Mouse (Mus musculus): ENCODE results near the gene Cdk9. TPM values are rescaled to one million over a fixed set of nuclear protein-coding genes. Genes with fewer than 3 reads are reported as not detected.

The Cdk9 gene
- total RNA-seq, 2 experiments from 2014 or later: 115 to 121 TPM

DNA sequence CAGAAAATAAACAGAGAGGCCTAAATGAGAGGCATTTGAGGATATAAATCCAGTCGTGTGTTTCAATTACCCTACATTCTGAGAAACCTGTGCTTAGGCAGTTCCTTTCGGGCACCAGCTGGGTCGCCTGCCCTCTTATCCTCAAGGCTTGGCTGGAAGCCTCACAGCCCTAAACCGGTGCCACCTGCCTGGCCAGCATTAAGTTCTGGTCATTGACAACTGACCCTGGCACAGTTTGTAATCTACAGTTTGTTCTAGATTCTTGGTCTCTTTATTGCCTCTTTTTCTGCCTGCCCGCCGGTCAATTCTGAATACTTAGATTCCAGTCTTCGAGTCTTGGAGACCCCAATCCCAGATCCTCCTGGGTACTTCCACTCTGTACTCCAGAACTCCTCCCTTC, 19.6 kb downstream of the Cdk9 start:
- Histone ChIP-seq H3K4me3 (peak overlapping the region; percentile 87), H3K27ac (peak overlapping the region; percentile 97; the same call in 1 of the 2 replicates)
- no peak for DNase-seq (ENCODE audit: low spot score in 2 of 2)
- TF ChIP-seq CTCF (conservative IDR thresholded peaks at IDR 0.05): no peak

DNA sequence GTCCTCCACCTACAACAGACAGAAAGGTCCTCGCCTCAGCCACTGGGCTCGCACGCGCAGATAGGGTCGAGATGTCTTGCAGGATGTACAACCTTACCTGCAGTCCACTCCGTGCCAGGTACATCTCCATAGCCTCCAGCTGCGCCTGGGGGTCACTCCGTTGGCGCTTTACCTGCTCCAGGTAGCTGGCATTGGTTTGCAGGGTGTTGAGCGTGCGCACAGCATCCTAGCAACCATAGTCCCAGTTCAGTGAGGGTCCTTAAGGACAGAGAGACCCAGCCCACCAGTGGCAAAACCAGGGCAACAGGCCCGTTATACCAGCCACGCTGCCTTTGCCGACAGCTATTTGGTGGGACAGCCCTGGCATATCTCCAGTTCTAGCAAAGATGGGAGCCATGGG, 20.4 kb downstream of the Cdk9 start:
- Histone ChIP-seq H3K27ac (no peak overlapping the region), H3K4me3 (no peak overlapping the region)
- no peak for TF ChIP-seq CTCF (conservative IDR thresholded peaks at IDR 0.05)
- DNase-seq (ENCODE audit: low spot score in 2 of 2): no peak

DNA sequence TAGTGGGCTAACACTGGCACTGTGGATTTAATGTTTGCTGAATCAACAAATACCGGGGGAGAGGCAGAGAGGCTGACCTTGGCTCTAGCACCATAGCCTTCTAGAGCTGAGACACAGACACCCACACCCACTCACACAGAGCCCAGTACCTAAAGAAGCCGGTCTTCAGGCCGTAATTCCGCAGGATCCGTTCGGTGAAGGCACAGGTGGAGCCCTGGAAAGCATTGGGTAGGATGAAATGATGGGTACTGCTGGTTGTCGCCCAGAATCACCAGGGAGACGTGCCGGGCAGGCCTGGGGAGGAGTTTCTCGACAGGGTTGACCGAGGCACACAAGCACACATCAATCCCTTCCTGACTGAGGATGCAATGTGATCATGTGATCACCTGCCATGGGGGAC, 21.8 kb downstream of the Cdk9 start:
- no peak overlapping the region for H3K4me3 ChIP-seq

DNA sequence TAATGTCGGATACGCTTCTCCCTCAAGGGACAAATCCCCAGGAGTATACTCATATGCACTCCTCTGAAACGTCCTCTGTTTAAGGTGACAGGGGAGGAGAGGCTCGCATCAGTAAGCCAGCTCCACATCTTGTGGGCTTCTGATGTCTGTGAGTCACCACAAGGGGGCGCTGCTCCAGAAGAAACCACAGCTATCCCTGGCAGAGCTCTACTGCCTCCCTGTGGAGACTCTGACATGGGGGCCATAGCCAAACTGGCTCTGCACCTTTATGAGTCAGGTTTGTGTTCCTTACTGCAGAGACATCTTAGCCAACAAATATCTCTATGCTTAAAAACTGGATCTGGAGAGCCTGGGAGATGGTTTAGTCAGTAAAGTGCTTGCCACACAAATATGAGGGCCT, 23.5 kb downstream of the Cdk9 start:
- TF ChIP-seq CTCF (conservative IDR thresholded peaks at IDR 0.05): peak; percentile 100
- H3K27ac ChIP-seq: no peak overlapping the region
- DNase-seq (ENCODE audit: low spot score in 2 of 2): peak; percentile 87 to 92

More for the DNA sequence above, 21.8 kb downstream of the Cdk9 start:
- TF ChIP-seq CTCF (conservative IDR thresholded peaks at IDR 0.05): no peak
- no peak for DNase-seq (ENCODE audit: low spot score in 2 of 2)
- H3K27ac ChIP-seq: no peak overlapping the region

DNA sequence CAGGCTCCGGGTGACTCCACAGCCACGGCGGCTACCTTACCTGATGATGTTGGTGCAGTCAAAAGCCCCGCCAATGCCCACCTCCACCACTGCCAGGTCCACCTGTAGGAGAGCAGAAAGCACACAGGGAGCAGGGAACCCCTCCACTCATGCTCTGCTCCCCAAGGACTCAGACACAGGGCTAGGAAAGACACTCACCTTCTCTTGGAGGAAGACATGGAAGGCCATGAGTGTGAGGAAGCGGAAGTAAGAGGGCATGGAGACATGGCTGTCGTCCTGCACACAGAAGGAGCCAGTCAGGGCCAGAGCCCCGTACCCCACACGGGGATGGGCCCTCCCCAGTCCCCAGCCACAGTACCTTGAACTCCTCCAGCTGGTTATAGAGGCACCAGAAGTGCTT, 25.3 kb downstream of the Cdk9 start:
- no peak overlapping the region for H3K27ac ChIP-seq
- TF ChIP-seq CTCF (conservative IDR thresholded peaks at IDR 0.05): no peak
- no peak for DNase-seq (ENCODE audit: low spot score in 2 of 2)
- no peak overlapping the region for H3K4me3 ChIP-seq

More for the DNA sequence above, 23.5 kb downstream of the Cdk9 start:
- no peak overlapping the region for H3K4me3 ChIP-seq

DNA sequence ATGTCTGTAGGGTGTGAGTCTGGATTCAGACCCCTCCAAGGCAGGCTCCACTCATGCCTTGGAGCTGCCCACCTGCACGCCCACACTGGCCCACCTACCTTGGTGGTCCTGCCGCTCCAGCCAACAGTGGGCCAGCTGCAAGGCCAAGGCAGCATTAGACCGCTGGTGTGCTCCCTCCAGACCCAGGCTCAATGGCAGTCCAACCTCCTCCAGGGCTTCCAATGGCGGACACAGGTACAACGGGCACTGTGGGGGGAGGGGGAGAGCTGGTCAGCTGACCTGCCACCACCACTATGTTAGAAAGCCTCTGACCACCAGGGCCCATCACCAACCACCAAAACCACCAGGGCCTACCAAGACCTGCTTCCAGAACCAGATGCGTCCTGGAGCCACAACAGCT, 26.2 kb downstream of the Cdk9 start:
- no peak for TF ChIP-seq CTCF (conservative IDR thresholded peaks at IDR 0.05)
- no peak for DNase-seq (ENCODE audit: low spot score in 2 of 2)
- Histone ChIP-seq H3K27ac (no peak overlapping the region), H3K4me3 (no peak overlapping the region)

DNA sequence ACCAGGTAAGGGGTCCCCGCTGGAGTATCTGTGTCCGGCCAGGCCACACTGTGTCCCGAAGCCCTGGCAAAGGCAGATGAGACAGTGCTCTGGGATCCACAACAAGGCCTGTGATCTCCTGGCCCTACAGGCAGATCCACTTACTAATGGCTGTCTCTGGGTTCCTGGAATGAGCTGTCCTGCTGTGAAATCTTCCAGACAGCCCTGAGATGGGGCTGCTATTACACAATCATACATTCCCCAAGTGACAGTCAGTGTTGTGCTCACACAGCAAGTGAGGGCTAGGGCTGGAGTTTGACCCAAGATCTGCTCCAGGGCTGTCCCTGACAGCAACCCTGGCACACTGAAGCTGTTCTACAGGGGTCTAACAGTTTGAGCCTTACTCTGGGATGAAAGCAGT, 27.1 kb downstream of the Cdk9 start:
- no peak for DNase-seq (ENCODE audit: low spot score in 2 of 2)
- H3K4me3 ChIP-seq: no peak overlapping the region
- no peak for TF ChIP-seq CTCF (conservative IDR thresholded peaks at IDR 0.05)
- H3K27ac ChIP-seq: no peak overlapping the region

DNA sequence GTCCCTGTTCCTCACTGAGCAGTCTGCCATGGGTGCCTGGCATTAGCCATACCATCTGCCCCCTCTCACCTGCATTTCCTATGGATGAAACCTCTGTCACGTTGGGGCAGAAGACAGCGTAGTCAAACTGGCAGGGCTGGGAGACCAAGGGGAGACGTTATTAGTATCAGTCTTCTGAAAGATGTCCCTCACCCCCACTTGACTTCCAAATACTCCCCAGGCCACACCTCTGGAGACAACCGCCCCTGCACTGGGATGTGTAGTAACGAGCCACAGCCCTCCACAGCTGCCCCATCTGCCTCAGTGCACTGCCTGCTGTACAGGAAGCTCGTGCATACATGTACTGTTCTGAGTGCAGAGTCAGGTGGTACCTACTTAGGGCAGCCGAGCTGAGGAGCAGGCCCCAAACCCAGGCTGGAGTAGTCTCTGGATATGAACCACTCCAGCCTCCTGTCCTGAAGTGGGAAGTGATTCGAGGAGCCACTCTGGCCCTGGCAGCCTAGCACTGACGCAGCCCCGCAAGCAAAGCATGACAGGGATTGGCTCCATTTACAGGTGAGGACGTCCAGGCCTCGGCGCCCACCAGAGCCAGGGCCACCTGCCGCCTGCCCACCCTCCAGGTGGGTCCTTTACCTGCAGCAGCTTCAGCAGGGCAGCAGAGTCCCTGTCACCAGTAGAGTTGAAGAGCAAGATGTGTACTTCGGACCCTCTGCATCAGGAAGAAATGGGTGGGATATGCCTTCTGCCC, 28.0 kb downstream of the Cdk9 start:
- no peak overlapping the region for H3K27ac ChIP-seq
- no peak for DNase-seq (ENCODE audit: low spot score in 2 of 2)
- no peak for TF ChIP-seq CTCF (conservative IDR thresholded peaks at IDR 0.05)
- no peak overlapping the region for H3K4me3 ChIP-seq

DNA sequence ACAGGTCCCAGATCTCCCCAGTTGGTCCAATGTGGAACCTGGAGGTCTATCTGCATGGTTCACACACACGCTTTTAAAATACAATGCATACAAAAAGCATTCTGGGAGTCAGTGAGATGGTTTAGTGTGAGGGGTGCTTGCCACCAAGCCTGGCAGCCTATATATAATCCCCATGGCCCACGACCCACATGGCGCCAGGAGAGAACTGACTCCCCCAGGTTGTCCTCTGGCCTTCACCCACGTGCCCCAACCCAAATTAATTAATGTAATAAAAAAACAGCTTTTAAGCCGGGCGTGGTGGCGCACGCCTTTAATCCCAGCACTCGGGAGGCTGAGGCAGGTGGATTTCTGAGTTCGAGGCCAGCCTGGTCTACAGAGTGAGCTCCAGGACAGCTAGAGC, 29.2 kb downstream of the Cdk9 start:
- no peak overlapping the region for H3K4me3 ChIP-seq
- H3K27ac ChIP-seq: no peak overlapping the region
- no peak for TF ChIP-seq CTCF (conservative IDR thresholded peaks at IDR 0.05)
- no peak for DNase-seq (ENCODE audit: low spot score in 2 of 2)

DNA sequence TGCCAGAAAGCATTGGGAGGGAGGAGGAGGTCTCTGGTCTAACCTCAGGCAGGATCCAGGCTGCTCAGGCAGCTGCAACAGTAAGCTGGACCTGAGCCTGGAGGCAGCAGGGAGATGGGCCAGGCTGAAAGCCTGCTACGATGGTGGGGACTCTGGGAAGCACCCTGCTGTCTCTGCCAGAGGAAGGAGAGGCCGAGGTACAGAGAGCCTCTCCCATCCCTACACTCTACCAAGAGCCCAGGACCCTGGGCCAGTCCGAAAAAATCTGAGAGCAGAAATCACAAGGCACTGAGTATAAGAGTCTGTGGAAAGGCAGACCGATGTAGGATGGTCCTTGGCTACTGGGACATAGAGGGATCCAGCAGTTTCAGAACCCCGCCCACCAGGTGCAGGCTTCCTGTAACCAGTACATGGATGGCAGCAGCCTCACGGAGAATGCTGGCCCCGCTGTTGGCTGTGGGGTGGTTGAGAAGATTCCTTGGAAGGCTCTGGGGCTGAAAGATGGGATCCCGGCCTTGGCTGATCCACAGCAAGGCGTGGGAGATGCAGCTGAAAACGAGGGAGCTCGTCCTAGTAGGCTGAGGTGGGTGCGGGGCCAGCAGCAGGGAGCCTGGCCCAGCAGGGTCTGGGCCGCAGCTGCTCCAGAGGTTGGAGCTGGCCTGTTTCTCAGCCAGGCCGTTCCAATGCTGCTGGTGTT, 30.0 kb downstream of the Cdk9 start:
- no peak overlapping the region for H3K27ac ChIP-seq
- H3K4me3 ChIP-seq: no peak overlapping the region
- DNase-seq (ENCODE audit: low spot score in 2 of 2): no peak
- TF ChIP-seq CTCF (conservative IDR thresholded peaks at IDR 0.05): no peak

DNA sequence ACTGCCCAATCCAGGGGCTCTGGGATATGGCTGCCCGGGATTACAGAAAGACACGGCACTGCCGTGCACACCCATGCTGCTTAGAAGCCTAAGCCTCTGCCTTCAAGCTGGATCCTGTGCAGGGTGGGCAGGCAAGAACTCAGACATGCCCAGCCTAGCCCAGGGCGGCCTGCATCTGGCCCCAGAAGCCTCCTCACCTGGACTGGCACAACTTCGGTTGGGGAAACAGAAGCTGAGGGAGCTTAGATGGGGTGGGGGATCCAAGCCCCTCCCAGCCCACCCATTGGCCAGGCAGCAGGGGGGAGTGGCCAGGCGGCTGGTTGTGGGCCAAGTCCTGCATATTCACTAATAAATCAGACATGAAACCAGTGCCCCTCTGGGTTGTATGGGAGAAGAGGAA, 31.1 kb downstream of the Cdk9 start:
- no peak overlapping the region for H3K27ac ChIP-seq
- no peak for TF ChIP-seq CTCF (conservative IDR thresholded peaks at IDR 0.05)
- H3K4me3 ChIP-seq: no peak overlapping the region
- DNase-seq (ENCODE audit: low spot score in 2 of 2): no peak

DNA sequence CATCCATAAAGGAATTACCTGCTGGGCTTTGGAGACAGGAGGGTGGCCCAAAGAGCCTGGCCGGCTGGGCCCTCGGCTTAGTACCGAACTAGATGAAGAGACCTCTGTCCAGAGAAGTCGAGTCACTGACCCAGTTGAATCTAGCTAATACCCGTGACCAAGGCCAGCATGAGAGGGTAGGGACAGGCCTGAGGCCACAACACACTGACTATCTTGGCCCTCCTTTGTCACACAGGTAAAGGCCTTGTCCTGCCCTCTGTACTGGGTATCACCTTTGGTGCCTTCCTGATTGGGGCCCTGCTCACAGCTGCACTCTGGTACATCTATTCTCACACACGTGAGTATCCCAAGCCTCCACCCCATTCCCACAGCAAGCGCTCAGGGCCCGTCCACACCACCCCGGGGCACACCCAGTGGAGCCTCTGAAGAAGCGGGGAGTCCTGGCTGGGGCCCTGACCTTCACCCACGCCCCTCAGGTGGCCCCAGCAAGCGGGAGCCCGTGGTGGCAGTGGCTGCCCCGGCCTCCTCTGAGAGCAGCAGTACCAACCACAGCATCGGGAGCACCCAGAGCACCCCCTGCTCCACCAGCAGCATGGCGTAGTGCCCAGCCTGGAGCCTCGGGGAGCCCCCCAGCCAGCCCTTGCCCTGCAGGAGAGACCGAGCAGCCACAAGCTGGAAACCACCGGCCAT, 31.8 kb downstream of the Cdk9 start:
- no peak overlapping the region for H3K4me3 ChIP-seq
- no peak for DNase-seq (ENCODE audit: low spot score in 2 of 2)
- H3K27ac ChIP-seq: no peak overlapping the region
- TF ChIP-seq CTCF (conservative IDR thresholded peaks at IDR 0.05): no peak

DNA sequence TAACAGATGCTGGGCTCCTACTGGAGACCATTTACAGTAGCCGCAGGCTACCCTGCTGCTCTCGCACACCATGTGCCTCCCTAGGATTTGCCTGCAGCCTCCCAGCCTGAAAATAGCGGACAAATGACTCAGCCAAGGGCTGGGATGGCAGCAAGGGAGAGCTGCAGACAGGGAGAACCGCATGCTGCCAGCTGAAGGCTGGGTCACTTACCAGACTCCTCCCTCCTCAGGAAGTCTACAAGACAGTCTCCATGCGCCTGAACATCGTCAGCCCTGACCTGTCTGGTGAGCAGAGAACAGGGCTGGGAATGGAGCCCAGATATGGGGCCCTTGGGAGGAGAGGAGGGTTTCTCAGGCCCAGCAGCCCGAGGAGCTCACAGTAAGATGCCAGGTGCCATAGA, 32.8 kb downstream of the Cdk9 start:
- H3K27ac ChIP-seq: peak overlapping the region; percentile 23; the same call in 1 of the 2 replicates
- peak in 1 of 2 experiments; percentile 19 for DNase-seq (ENCODE audit: low spot score in 2 of 2)
- no peak for TF ChIP-seq CTCF (conservative IDR thresholded peaks at IDR 0.05)
- no peak overlapping the region for H3K4me3 ChIP-seq

All from layer of hippocampus, adult 2 months (tissue).